Mouse (Mus musculus): Measurements from ENCODE around the gene Msantd2. TPM values are rescaled to one million over a fixed set of nuclear protein-coding genes. Genes with fewer than 3 reads are reported as not detected.

Gene Msantd2
- 46.9 and 47.3 TPM in 2 replicates for polyA plus RNA-seq (2016; fragmentation: Nextera tagmentation; extraction: Ambion mirVana)

DNA sequence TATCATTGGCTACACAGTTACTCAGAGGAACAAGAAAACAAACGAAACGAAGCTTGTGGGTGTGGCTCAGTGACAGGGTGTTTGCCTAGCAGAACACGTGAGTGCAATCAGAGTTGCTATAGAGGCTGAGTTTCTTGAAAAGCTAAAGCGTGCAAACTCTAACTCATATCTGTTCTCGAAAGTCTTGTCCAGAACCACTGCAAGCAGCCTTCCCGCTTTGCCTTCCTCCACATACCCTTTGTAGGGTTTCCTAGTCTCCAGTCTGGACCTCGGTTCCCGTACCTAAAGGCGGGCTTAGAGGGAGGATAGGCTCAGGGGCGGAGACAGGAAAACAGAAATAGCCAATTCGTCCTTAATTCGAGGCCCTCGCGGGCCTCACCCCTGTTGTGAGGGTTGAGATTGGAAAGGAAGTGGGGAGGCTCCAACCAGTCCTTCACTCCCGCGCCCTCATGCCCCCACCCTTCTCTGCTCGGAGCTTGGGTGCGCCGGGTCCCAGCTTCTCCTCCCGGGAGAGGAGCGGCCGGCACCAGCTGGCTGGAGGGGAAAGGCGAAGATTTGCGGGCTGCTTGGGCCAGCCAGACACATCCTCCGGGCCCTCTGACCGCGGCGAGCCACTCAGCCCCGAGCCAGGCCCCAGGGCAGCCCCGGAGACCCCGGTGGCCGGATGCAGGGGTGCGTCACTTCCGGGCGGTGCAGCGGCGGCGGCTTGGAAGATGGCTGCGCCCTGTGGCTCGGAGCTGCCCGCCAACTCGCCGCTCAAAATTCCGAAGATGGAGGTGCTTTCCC, at the start of gene Msantd2:
Gene Msantd2, plus strand, starts transcription at position 709 of the 786 bp plus-strand sequence.
- Histone ChIP-seq H3K4me1 (peaks cover 24% of the 10 kb centered on the region), H3K4me2 (peak within 1 kb of the TSS; percentile 69), H3K4me3 (replicated peaks) (peak within 1 kb of the TSS; percentile 89), H3K9me3 (no peaks in the 10 kb centered on the region), H3K27ac (peak within 1 kb of the TSS; percentile 98), H3K27me3 (no peaks in the 10 kb centered on the region), H3K9ac (peak within 1 kb of the TSS; percentile 97), H3K36me3 (replicated peaks) (peaks cover 11% of the 10 kb centered on the region)
- peak; percentile 97 for ATAC-seq (ENCODE audit: low FRiP score)
- WGBS = under 1% methylated on average over 43 of the region's 44 CpGs

- 2% methylated on average over 5 of the region's 5 CpGs for WGBS
- Histone ChIP-seq H3K4me2 (peak overlapping the region; percentile 11), H3K9ac (no peak overlapping the region), H3K4me1 (peaks cover 64% of the 10 kb centered on the region), H3K9me3 (no peaks in the 10 kb centered on the region), H3K27ac (peak overlapping the region; percentile 51), H3K4me3 (replicated peaks) (no peak overlapping the region), H3K36me3 (replicated peaks) (no peaks in the 10 kb centered on the region), H3K27me3 (peaks cover 30% of the 10 kb centered on the region)
- ATAC-seq (ENCODE audit: low FRiP score) = no peak
Measured at GRCm38 (mm10) chr9:37452401-37452800, 36.7 kb upstream of the Msantd2 start.

DNA sequence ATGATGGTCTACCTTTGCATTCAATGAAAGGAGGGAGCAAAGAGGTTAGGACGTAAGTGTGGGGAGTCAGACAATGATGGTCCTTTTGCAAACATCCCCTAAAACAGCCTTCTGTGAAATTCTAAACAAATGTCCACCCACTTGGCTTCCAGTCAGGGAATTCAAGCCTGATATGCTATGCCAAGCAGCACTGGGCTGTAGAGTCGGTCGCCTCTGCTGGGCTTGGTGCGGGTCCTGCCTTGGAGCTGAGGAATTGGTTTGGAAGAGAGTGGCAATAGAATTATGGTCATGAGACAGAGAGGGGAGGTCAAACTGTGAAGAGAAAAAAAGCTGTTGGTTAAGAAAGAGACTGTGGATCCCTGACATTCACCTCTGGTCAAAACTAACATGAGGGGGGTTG, 35.8 kb upstream of the Msantd2 start:
- WGBS = 29% methylated on average over 4 of the region's 4 CpGs
- no peak for ATAC-seq (ENCODE audit: low FRiP score)
- H3K4me2 ChIP-seq = no peak overlapping the region
- H3K27me3 ChIP-seq = peaks cover 38% of the 10 kb centered on the region
- peaks cover 73% of the 10 kb centered on the region for H3K4me1 ChIP-seq
- no peaks in the 10 kb centered on the region for H3K36me3 ChIP-seq (replicated peaks)
- no peak overlapping the region for H3K4me3 ChIP-seq (replicated peaks)
- no peak overlapping the region for H3K9ac ChIP-seq
- peak overlapping the region; percentile 78 for H3K27ac ChIP-seq
- H3K9me3 ChIP-seq = no peaks in the 10 kb centered on the region

GRCm38 (mm10) chr9:37454011-37454492, 35.1 kb upstream of the Msantd2 start:
- Histone ChIP-seq H3K9me3 (no peaks in the 10 kb centered on the region), H3K36me3 (replicated peaks) (no peaks in the 10 kb centered on the region), H3K4me3 (replicated peaks) (no peak overlapping the region), H3K4me1 (peaks cover 79% of the 10 kb centered on the region), H3K27ac (peak overlapping the region; percentile 78), H3K4me2 (peak overlapping the region; percentile 10), H3K27me3 (peaks cover 46% of the 10 kb centered on the region), H3K9ac (no peak overlapping the region)
- ATAC-seq (ENCODE audit: low FRiP score) = peak; percentile 80
- WGBS = 0% methylated on average over 6 of the region's 6 CpGs

DNA sequence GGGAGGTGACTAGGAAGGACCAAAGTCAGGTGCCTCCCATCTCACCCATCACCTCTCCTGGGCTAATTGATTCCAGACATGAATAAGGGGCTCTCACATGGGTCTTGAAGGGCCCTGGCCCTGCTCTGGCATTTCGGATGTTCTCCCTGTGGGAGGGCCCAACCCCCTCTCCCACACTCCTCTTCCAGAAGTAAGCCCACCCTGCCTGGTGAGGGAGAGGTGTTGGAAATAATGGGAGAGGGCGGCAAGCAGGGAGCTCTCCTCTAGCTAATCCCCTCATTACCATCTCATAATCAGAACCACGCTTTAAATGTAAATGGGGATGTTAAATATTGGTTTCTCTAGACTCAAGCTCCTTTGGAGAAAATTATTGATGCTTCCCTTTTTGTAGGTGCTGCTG, 34.1 kb upstream of the Msantd2 start:
- Histone ChIP-seq H3K27ac (peak overlapping the region; percentile 78), H3K4me3 (replicated peaks) (no peak overlapping the region), H3K4me2 (peak overlapping the region; percentile 45; the same call in 1 of the 2 replicates), H3K9ac (no peak overlapping the region), H3K9me3 (no peaks in the 10 kb centered on the region), H3K27me3 (peaks cover 52% of the 10 kb centered on the region), H3K36me3 (replicated peaks) (no peaks in the 10 kb centered on the region), H3K4me1 (peaks cover 85% of the 10 kb centered on the region)
- 0% methylated on average over 3 of the region's 3 CpGs for WGBS
- ATAC-seq (ENCODE audit: low FRiP score) = peak; percentile 45

GRCm38 (mm10) chr9:37455868-37456267, 33.3 kb upstream of the Msantd2 start:
- peaks cover 55% of the 10 kb centered on the region for H3K27me3 ChIP-seq
- peak overlapping the region; percentile 78 for H3K27ac ChIP-seq
- peak overlapping the region; percentile 45 for H3K4me2 ChIP-seq
- H3K9ac ChIP-seq = no peak overlapping the region
- ATAC-seq (ENCODE audit: low FRiP score) = no peak
- no peaks in the 10 kb centered on the region for H3K36me3 ChIP-seq (replicated peaks)
- H3K4me1 ChIP-seq = peaks cover 94% of the 10 kb centered on the region
- WGBS = 2% methylated on average over 8 of the region's 8 CpGs
- no peak overlapping the region for H3K4me3 ChIP-seq (replicated peaks)
- no peaks in the 10 kb centered on the region for H3K9me3 ChIP-seq

DNA sequence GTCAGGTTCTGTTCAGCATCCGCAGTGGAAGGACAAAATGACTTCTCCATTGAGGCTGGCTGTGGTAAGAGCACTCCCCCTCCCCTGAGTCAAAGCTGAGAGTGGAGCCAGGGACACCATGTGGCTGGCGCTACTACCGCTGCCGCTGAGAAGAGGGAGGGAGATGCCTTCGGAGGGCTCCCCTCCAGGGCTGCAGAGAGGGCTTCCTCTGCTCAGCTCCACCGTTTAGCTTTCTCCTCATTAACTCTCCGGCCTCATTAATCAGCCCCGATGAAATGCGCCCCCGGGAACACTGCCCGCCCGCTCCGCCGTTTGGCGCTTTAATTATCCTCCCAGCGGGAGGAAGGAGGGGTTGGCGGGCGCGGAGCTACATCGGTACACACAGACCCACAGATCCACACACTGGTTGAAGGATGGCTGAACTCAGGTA, 32.6 kb upstream of the Msantd2 start:
- Histone ChIP-seq H3K36me3 (replicated peaks) (no peaks in the 10 kb centered on the region), H3K4me3 (replicated peaks) (peak overlapping the region; percentile 25), H3K9me3 (no peaks in the 10 kb centered on the region), H3K4me1 (peaks cover 94% of the 10 kb centered on the region), H3K27me3 (peaks cover 61% of the 10 kb centered on the region), H3K9ac (0 out of 2 replicates have a peak overlapping the region, but pooled peaks have one; percentile 29), H3K27ac (peak overlapping the region; percentile 78), H3K4me2 (peak overlapping the region; percentile 45)
- 0% methylated on average over 18 of the region's 20 CpGs for WGBS
- ATAC-seq (ENCODE audit: low FRiP score) = peak; percentile 70

GRCm38 (mm10) chr9:37457151-37457550, 32.0 kb upstream of the Msantd2 start:
- H3K36me3 ChIP-seq (replicated peaks) = no peaks in the 10 kb centered on the region
- H3K4me1 ChIP-seq = peaks cover 92% of the 10 kb centered on the region
- no peak for ATAC-seq (ENCODE audit: low FRiP score)
- H3K27me3 ChIP-seq = peaks cover 67% of the 10 kb centered on the region
- H3K4me2 ChIP-seq = peak overlapping the region; percentile 45
- 39% methylated on average over 1 of the region's 1 CpGs for WGBS
- H3K27ac ChIP-seq = peak overlapping the region; percentile 78
- H3K9me3 ChIP-seq = no peaks in the 10 kb centered on the region
- H3K9ac ChIP-seq = no peak overlapping the region
- no peak overlapping the region for H3K4me3 ChIP-seq (replicated peaks)

DNA sequence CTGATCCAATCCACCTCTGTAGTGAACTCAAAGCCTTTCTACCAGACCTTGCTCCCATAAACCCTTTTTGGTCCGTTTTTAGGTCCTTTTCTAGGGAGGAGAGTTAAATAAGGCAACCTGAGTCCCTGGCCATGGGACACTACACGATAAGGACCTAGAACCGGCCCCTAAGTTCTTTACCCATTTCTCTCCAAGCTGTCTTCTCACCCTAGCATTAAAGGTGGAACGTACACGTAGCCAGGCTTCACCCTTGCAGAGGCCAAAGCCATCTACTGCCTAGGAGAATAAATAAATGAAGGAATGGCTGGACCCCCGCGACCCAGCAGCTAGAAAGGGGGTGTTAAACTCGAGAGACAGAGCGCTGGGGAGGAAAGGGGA, 29.5 kb upstream of the Msantd2 start:
- no peaks in the 10 kb centered on the region for H3K9me3 ChIP-seq
- peak overlapping the region; percentile 71 for H3K9ac ChIP-seq
- no peaks in the 10 kb centered on the region for H3K36me3 ChIP-seq (replicated peaks)
- WGBS = 2% methylated on average over 9 of the region's 9 CpGs
- H3K27ac ChIP-seq = peak overlapping the region; percentile 88
- H3K4me3 ChIP-seq (replicated peaks) = peak overlapping the region; percentile 58
- H3K4me1 ChIP-seq = peaks cover 68% of the 10 kb centered on the region
- no peak for ATAC-seq (ENCODE audit: low FRiP score)
- peak overlapping the region; percentile 97 for H3K4me2 ChIP-seq
- H3K27me3 ChIP-seq = peaks cover 76% of the 10 kb centered on the region

DNA sequence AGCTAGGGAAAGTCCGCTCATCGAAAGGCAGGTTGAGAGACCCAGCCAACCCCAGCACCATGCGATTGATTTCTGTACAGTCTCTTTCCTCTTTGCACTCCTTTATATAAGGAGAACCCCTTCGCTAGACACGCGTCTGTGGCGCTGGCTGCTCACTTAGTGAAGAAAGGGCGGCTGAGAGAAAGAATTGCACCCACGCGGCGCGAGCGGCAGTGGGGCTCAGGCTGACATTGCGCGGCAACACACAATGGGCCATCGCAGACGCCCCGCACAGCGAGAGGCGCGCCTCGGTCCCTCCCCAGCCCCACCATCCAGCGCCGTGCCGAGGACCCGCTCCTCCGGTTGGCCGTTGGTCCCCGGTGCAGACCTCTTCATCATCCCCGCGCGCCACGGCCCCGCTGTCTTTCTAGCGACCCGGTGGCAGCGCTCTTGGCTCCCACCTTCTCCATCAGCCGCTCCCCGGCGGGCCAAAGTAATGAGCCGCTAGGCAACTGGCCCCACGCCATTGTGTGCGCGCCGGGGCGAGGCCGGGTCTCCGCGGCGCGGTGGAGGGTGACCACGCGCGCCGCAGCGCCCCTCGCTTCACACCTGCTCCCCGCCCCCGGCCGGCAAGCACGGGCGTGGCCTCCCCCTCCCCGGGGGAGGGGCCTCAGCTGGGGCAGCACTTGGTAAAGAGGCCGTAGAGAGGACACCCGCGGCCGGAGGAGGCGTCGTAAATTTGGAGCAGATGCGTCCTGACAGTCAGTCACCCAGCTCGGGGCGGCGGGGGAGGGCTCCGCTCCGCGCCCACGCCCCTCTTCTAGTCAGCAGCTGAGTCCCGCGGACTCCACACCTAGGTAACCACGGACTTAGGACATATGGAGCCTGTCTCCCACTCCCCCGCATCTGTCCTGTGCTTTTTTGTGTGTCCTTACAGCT, 28.8 kb upstream of the Msantd2 start:
- under 1% methylated on average over 81 of the region's 81 CpGs for WGBS
- ATAC-seq (ENCODE audit: low FRiP score) = peak; percentile 51
- Histone ChIP-seq H3K9ac (peak overlapping the region; percentile 71), H3K4me3 (replicated peaks) (peak overlapping the region; percentile 58), H3K27me3 (peaks cover 76% of the 10 kb centered on the region), H3K4me1 (peaks cover 61% of the 10 kb centered on the region), H3K27ac (peak overlapping the region; percentile 88), H3K4me2 (peak overlapping the region; percentile 97), H3K36me3 (replicated peaks) (no peaks in the 10 kb centered on the region), H3K9me3 (no peaks in the 10 kb centered on the region)

GRCm38 (mm10) chr9:37460961-37461340, 28.2 kb upstream of the Msantd2 start:
- ATAC-seq (ENCODE audit: low FRiP score) = no peak
- Histone ChIP-seq H3K27me3 (peaks cover 74% of the 10 kb centered on the region), H3K9ac (peak overlapping the region; percentile 71; the same call in 1 of the 2 replicates), H3K9me3 (no peaks in the 10 kb centered on the region), H3K4me3 (replicated peaks) (peak overlapping the region; percentile 58), H3K27ac (peak overlapping the region; percentile 88), H3K4me2 (peak overlapping the region; percentile 97), H3K4me1 (peaks cover 55% of the 10 kb centered on the region), H3K36me3 (replicated peaks) (no peaks in the 10 kb centered on the region)
- 9% methylated on average over 5 of the region's 5 CpGs for WGBS

DNA sequence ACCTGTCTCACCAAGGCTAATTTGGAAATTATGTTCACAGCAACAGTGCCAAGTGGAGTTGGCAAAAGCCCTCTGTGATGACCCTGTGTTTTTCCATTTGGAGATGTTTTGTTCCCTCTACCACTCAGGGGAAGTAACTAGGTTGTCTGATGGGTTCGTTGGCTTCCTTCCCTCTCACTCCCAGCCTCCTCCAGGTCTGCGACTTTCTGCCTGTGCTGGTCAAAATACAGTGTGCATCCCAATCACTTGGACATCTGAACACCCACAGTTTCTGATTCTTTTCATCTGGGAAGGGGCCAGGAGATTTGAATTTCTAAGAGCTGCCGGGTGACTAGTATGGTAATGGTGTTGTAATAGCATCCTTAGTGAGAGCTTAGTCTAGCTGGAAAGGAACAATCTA, 27.5 kb upstream of the Msantd2 start:
- Histone ChIP-seq H3K27me3 (peaks cover 71% of the 10 kb centered on the region), H3K9ac (no peak overlapping the region), H3K4me2 (no peak overlapping the region), H3K4me1 (peaks cover 48% of the 10 kb centered on the region), H3K36me3 (replicated peaks) (no peaks in the 10 kb centered on the region), H3K4me3 (replicated peaks) (no peak overlapping the region), H3K9me3 (no peaks in the 10 kb centered on the region), H3K27ac (no peak overlapping the region)
- no peak for ATAC-seq (ENCODE audit: low FRiP score)
- 5% methylated on average over 3 of the region's 3 CpGs for WGBS

Measured in forebrain, embryonic 12.5 days (tissue).